Mouse (Mus musculus) intestine, embryonic 16.5 days (tissue): ENCODE data around the gene Bhlhe40. TPM values are rescaled to one million over a fixed set of nuclear protein-coding genes. Genes with fewer than 3 reads are reported as not detected.
A peak's percentile ranks its signal among the peaks of the same experiment; 100 is the strongest.

ENCODE experiments used
- ATAC-seq: fragments of 200-750 bp; cut with Nextera tagmentation; 2 replicates; pipeline ENCODE4 v1.8.0; 2017; ENCODE audit warnings: moderate TSS enrichment, moderate library complexity
- H3K27ac ChIP-seq: fragments of 300-500 bp; sonication (generic); 2 replicates; pipeline ENCODE4 v1.5.1; 2014; ENCODE audit warnings: mild to moderate bottlenecking, low read length
- H3K27me3 ChIP-seq: fragments of 300-500 bp; sonication (generic); replicated peaks from 2 replicates; pipeline ENCODE4 v1.6.1; 2014; ENCODE audit warnings: low read length, control low read depth, mixed read lengths; ENCODE audit not compliant: control insufficient read depth, insufficient read depth
- H3K36me3 ChIP-seq: fragments of 300-500 bp; sonication (generic); 2 replicates; pipeline ENCODE4 v1.6.1; 2014; ENCODE audit warnings: low read length, control low read depth; ENCODE audit not compliant: control insufficient read depth, insufficient read depth
- H3K4me1 ChIP-seq: fragments of 300-500 bp; sonication (generic); 2 replicates; pipeline ENCODE4 v1.6.1; 2014; ENCODE audit warnings: low read length, control low read depth, mixed read lengths; ENCODE audit not compliant: control insufficient read depth, insufficient read depth
- H3K4me2 ChIP-seq: fragments of 300-500 bp; sonication (generic); 2 replicates; pipeline ENCODE4 v1.6.1; 2014; ENCODE audit warnings: low read depth, low read length, control low read depth
- H3K4me3 ChIP-seq: fragments of 300-500 bp; sonication (generic); 2 replicates; pipeline ENCODE4 v1.5.1; 2014; ENCODE audit warnings: mild to moderate bottlenecking, low read length
- H3K9ac ChIP-seq: fragments of 300-500 bp; sonication (generic); 2 replicates; pipeline ENCODE4 v1.6.1; 2014; ENCODE audit warnings: low read depth, low read length
- H3K9me3 ChIP-seq: fragments of 300-500 bp; sonication (generic); 2 replicates; pipeline ENCODE4 v1.6.1; 2016; ENCODE audit warnings: low read length, control low read depth; ENCODE audit not compliant: control insufficient read depth
- WGBS: fragments of 180-500 bp; shearing (Covaris S2); extraction: QIAGEN DNeasy Blood & Tissue Kit; methylation state at CpG from one replicate; pipeline ENCODE4 v1.1.7; 2014; 5-methylcytosine and 5-hydroxymethylcytosine counted together
- polyA plus RNA-seq: library from polyadenylated mRNA; unstranded; fragments of >200 nt; fragmentation: Nextera tagmentation; extraction: Ambion mirVana; gene quantifications from 2 replicates; pipeline ENCODE4 v1.2.1, GENCODE M21; 2015

The Bhlhe40 gene
- polyA plus RNA-seq, 1 experiment from 2014 or later = 60.7 TPM

- Histone ChIP-seq H3K4me3 (no peak overlapping the region), H3K27me3 (no peaks in the 10 kb centered on the region), H3K4me1 (no peaks in the 10 kb centered on the region), H3K36me3 (no peaks in the 10 kb centered on the region), H3K4me2 (no peak overlapping the region), H3K9me3 (no peaks in the 10 kb centered on the region), H3K27ac (no peak overlapping the region), H3K9ac (no peak overlapping the region)
- no peak for ATAC-seq
- WGBS = 93% methylated on average over 10 of the region's 10 CpGs
Measured at GRCm38 (mm10) chr6:108697345-108697744, 36.9 kb downstream of the Bhlhe40 start.

GRCm38 (mm10) chr6:108698343-108698870 lies 38.0 kb downstream of the Bhlhe40 start:
- no peak overlapping the region for H3K4me3 ChIP-seq
- no peak overlapping the region for H3K27ac ChIP-seq
- 68% methylated on average over 4 of the region's 4 CpGs for WGBS
- no peaks in the 10 kb centered on the region for H3K9me3 ChIP-seq
- no peak overlapping the region for H3K4me2 ChIP-seq
- no peaks in the 10 kb centered on the region for H3K4me1 ChIP-seq
- H3K9ac ChIP-seq = no peak overlapping the region
- H3K27me3 ChIP-seq = no peaks in the 10 kb centered on the region
- ATAC-seq = no peak
- H3K36me3 ChIP-seq = no peaks in the 10 kb centered on the region

GRCm38 (mm10) chr6:108699679-108700078 lies 39.2 kb downstream of the Bhlhe40 start:
- Histone ChIP-seq H3K4me2 (no peak overlapping the region), H3K9me3 (no peaks in the 10 kb centered on the region), H3K27me3 (no peaks in the 10 kb centered on the region), H3K9ac (no peak overlapping the region), H3K4me1 (0 out of 2 replicates have a peak, but pooled peaks cover 3% of the 10 kb centered on the region), H3K36me3 (no peaks in the 10 kb centered on the region), H3K27ac (no peak overlapping the region), H3K4me3 (no peak overlapping the region)
- 74% methylated on average over 3 of the region's 3 CpGs for WGBS
- no peak for ATAC-seq

- Histone ChIP-seq H3K4me1 (0 out of 2 replicates have a peak, but pooled peaks cover 3% of the 10 kb centered on the region), H3K27me3 (no peaks in the 10 kb centered on the region), H3K4me2 (peak overlapping the region; percentile 10; the same call in 1 of the 2 replicates), H3K36me3 (no peaks in the 10 kb centered on the region), H3K9me3 (no peaks in the 10 kb centered on the region), H3K9ac (no peak overlapping the region), H3K27ac (no peak overlapping the region), H3K4me3 (no peak overlapping the region)
- ATAC-seq = no peak
- WGBS = 37% methylated on average over 17 of the region's 17 CpGs
Measured at GRCm38 (mm10) chr6:108700638-108701343, 40.4 kb downstream of the Bhlhe40 start.

- H3K4me3 ChIP-seq = no peak overlapping the region
- WGBS = 42% methylated on average over 3 of the region's 3 CpGs
- H3K9me3 ChIP-seq = no peaks in the 10 kb centered on the region
- peak; percentile 7; the same call in 1 of the 2 replicates for ATAC-seq
- 0 out of 2 replicates have a peak, but pooled peaks cover 3% of the 10 kb centered on the region for H3K4me1 ChIP-seq
- H3K4me2 ChIP-seq = no peak overlapping the region
- H3K36me3 ChIP-seq = no peaks in the 10 kb centered on the region
- no peak overlapping the region for H3K27ac ChIP-seq
- no peaks in the 10 kb centered on the region for H3K27me3 ChIP-seq
- no peak overlapping the region for H3K9ac ChIP-seq
Measured at GRCm38 (mm10) chr6:108702648-108703047, 42.2 kb downstream of the Bhlhe40 start.

GRCm38 (mm10) chr6:108703085-108703484 lies 42.7 kb downstream of the Bhlhe40 start:
- H3K27me3 ChIP-seq = no peaks in the 10 kb centered on the region

GRCm38 (mm10) chr6:108704316-108705080 lies 44.1 kb downstream of the Bhlhe40 start:
- 56% methylated on average over 9 of the region's 9 CpGs for WGBS
- Histone ChIP-seq H3K4me2 (no peak overlapping the region), H3K27me3 (no peaks in the 10 kb centered on the region), H3K9ac (no peak overlapping the region), H3K9me3 (no peaks in the 10 kb centered on the region), H3K4me3 (no peak overlapping the region), H3K27ac (peak overlapping the region; percentile 50; the same call in 1 of the 2 replicates), H3K4me1 (peaks cover 7% of the 10 kb centered on the region), H3K36me3 (no peaks in the 10 kb centered on the region)
- peak; percentile 94 for ATAC-seq

More at GRCm38 (mm10) chr6:108703085-108703484, 42.7 kb downstream of the Bhlhe40 start:
- 77% methylated on average over 1 of the region's 1 CpGs for WGBS
- ATAC-seq = no peak
- Histone ChIP-seq H3K4me1 (0 out of 2 replicates have a peak, but pooled peaks cover 3% of the 10 kb centered on the region), H3K4me2 (no peak overlapping the region), H3K9me3 (no peaks in the 10 kb centered on the region), H3K9ac (no peak overlapping the region), H3K36me3 (no peaks in the 10 kb centered on the region), H3K4me3 (no peak overlapping the region), H3K27ac (no peak overlapping the region)

- no peak overlapping the region for H3K4me3 ChIP-seq
- H3K36me3 ChIP-seq = no peaks in the 10 kb centered on the region
- 71% methylated on average over 6 of the region's 6 CpGs for WGBS
- peaks cover 11% of the 10 kb centered on the region for H3K4me1 ChIP-seq
- ATAC-seq = no peak
- no peak overlapping the region for H3K9ac ChIP-seq
- H3K27me3 ChIP-seq = no peaks in the 10 kb centered on the region
- H3K27ac ChIP-seq = no peak overlapping the region
- H3K9me3 ChIP-seq = no peaks in the 10 kb centered on the region
- no peak overlapping the region for H3K4me2 ChIP-seq
Measured at GRCm38 (mm10) chr6:108705957-108706356, 45.5 kb downstream of the Bhlhe40 start.

- no peaks in the 10 kb centered on the region for H3K9me3 ChIP-seq
- H3K4me2 ChIP-seq = no peak overlapping the region
- no peak overlapping the region for H3K27ac ChIP-seq
- WGBS = 91% methylated on average over 8 of the region's 8 CpGs
- no peak overlapping the region for H3K4me3 ChIP-seq
- H3K9ac ChIP-seq = no peak overlapping the region
- no peaks in the 10 kb centered on the region for H3K27me3 ChIP-seq
- no peaks in the 10 kb centered on the region for H3K36me3 ChIP-seq
- H3K4me1 ChIP-seq = peaks cover 11% of the 10 kb centered on the region
- ATAC-seq = no peak
Measured at GRCm38 (mm10) chr6:108706994-108707645, 46.7 kb downstream of the Bhlhe40 start.
